Mouse (Mus musculus) heart, embryonic 14.5 days (tissue): ENCODE measurements around the gene C77080. TPM values are rescaled to one million over a fixed set of nuclear protein-coding genes. Genes with fewer than 3 reads are reported as not detected.

Experiments used
- ATAC-seq: fragments of 200-750 bp; cut with Nextera tagmentation; 2 replicates; pipeline ENCODE4 v1.8.0; 2017; ENCODE audit warnings: low read depth, moderate TSS enrichment; ENCODE audit not compliant: insufficient number of reproducible peaks, insufficient read depth, low FRiP score
- H3K27ac ChIP-seq, 2 experiments: fragments of 200-500 bp in 1 of 2; fragments of 300-500 bp in 1 of 2; sonication (generic) in 1 of 2; replicated peaks in 1 of 2; 2 replicates each; pipeline ENCODE4 v1.5.1; 2012 to 2014; ENCODE audit warnings: low read depth in 2 of 2, low read length in 2 of 2, control low read depth in 1 of 2, mild to moderate bottlenecking in 1 of 2, mixed read lengths in 1 of 2; ENCODE audit not compliant: control insufficient read depth in 1 of 2, insufficient read depth in 1 of 2
- H3K27me3 ChIP-seq: fragments of 300-500 bp; sonication (generic); 2 replicates; pipeline ENCODE4 v1.6.1; 2014; ENCODE audit warnings: mild to moderate bottlenecking, low read length, control low read depth; ENCODE audit not compliant: control insufficient read depth, insufficient read depth
- H3K36me3 ChIP-seq: fragments of 300-500 bp; sonication (generic); 2 replicates; pipeline ENCODE4 v1.6.1; 2014; ENCODE audit warnings: mild to moderate bottlenecking, control low read depth, low read length, mixed read lengths; ENCODE audit not compliant: control insufficient read depth, insufficient read depth
- H3K4me1 ChIP-seq, 2 experiments: fragments of 200-500 bp in 1 of 2; fragments of 300-500 bp in 1 of 2; sonication (generic) in 1 of 2; 2 replicates each; pipeline ENCODE4 v1.6.1; 2012 to 2014; ENCODE audit warnings: low read length in 2 of 2, control low read depth in 1 of 2, mixed read lengths in 1 of 2; ENCODE audit not compliant: control insufficient read depth in 2 of 2, insufficient read depth in 2 of 2
- H3K4me2 ChIP-seq: fragments of 300-500 bp; sonication (generic); 2 replicates; pipeline ENCODE4 v1.6.1; 2014; ENCODE audit warnings: mild to moderate bottlenecking, low read length
- H3K4me3 ChIP-seq, 2 experiments: fragments of 200-500 bp in 1 of 2; fragments of 300-500 bp in 1 of 2; sonication (generic) in 1 of 2; 2 replicates each; pipeline ENCODE4 v1.5.1; 2012 to 2014; ENCODE audit warnings: low read length in 2 of 2, mild to moderate bottlenecking in 2 of 2, control low read depth in 1 of 2, low read depth in 1 of 2, moderate library complexity in 1 of 2; ENCODE audit not compliant: control insufficient read depth in 1 of 2, insufficient read depth in 1 of 2
- H3K9ac ChIP-seq: fragments of 300-500 bp; sonication (generic); 2 replicates; pipeline ENCODE4 v1.6.1; 2014; ENCODE audit warnings: mild to moderate bottlenecking, low read length
- H3K9me3 ChIP-seq: fragments of 300-500 bp; sonication (generic); 2 replicates; pipeline ENCODE4 v1.6.1; 2016; ENCODE audit warnings: low read length, control low read depth; ENCODE audit not compliant: control insufficient read depth
- WGBS: fragments of 180-500 bp; shearing (Covaris S2); extraction: QIAGEN DNeasy Blood & Tissue Kit; methylation state at CpG from one replicate; pipeline ENCODE4 v1.1.7; 2014; 5-methylcytosine and 5-hydroxymethylcytosine counted together
- polyA plus RNA-seq: library from polyadenylated mRNA; unstranded; fragments of >200 nt; fragmentation: Nextera tagmentation; extraction: Ambion mirVana; gene quantifications from 2 replicates; pipeline ENCODE4 v1.2.1, GENCODE M21; 2014

Gene C77080
- polyA plus RNA-seq, 1 experiment from 2014 or later, result 1.4 TPM

GRCm38 (mm10) chr4:129227985-129228381 lies 33.2 kb downstream of the C77080 start:
- Histone ChIP-seq H3K27ac (no peak overlapping the region), H3K4me3 (peak overlapping the region in 1 of 2 experiments; percentile 23; a peak in 1 of 4 replicates), H3K36me3 (no peaks in the 10 kb centered on the region), H3K4me2 (peak overlapping the region; percentile 52; the same call in 1 of the 2 replicates), H3K9ac (no peak overlapping the region), H3K27me3 (peaks cover 92% of the 10 kb centered on the region), H3K4me1 (peaks cover 20 to 28% of the 10 kb centered on the region in 2 experiments), H3K9me3 (no peaks in the 10 kb centered on the region)
- no peak for ATAC-seq
- WGBS, result 33% methylated on average over 8 of the region's 8 CpGs

GRCm38 (mm10) chr4:129227170-129227984 lies 33.8 kb downstream of the C77080 start:
- H3K4me1 ChIP-seq, result peaks cover 20 to 29% of the 10 kb centered on the region in 2 experiments
- no peak for ATAC-seq
- peak overlapping the region; percentile 5 to 23; a peak in 2 of 4 replicates for H3K4me3 ChIP-seq
- 10% methylated on average over 22 of the region's 22 CpGs for WGBS
- 0 out of 2 replicates have a peak overlapping the region, but pooled peaks have one; percentile 23 for H3K9ac ChIP-seq
- H3K27me3 ChIP-seq, result peaks cover 92% of the 10 kb centered on the region
- H3K27ac ChIP-seq, result no peak overlapping the region
- H3K9me3 ChIP-seq, result no peaks in the 10 kb centered on the region
- no peaks in the 10 kb centered on the region for H3K36me3 ChIP-seq
- peak overlapping the region; percentile 52 for H3K4me2 ChIP-seq

- WGBS, result 17% methylated on average over 5 of the region's 5 CpGs
- no peak for ATAC-seq
- Histone ChIP-seq H3K36me3 (no peaks in the 10 kb centered on the region), H3K4me3 (no peak overlapping the region), H3K4me2 (peak overlapping the region; percentile 52; the same call in 1 of the 2 replicates), H3K27me3 (peaks cover 92% of the 10 kb centered on the region), H3K9ac (peak overlapping the region; percentile 27; the same call in 1 of the 2 replicates), H3K4me1 (peaks cover 20 to 29% of the 10 kb centered on the region in 2 experiments), H3K9me3 (no peaks in the 10 kb centered on the region), H3K27ac (no peak overlapping the region)
These were observed 34.7 kb downstream of the C77080 start for GRCm38 (mm10) chr4:129226441-129226963.

GRCm38 (mm10) chr4:129225315-129225714 lies 35.9 kb downstream of the C77080 start:
- no peak overlapping the region for H3K9ac ChIP-seq
- no peak overlapping the region for H3K4me2 ChIP-seq
- peaks cover 20 to 29% of the 10 kb centered on the region in 2 experiments for H3K4me1 ChIP-seq
- WGBS, result 97% methylated on average over 12 of the region's 12 CpGs
- no peak overlapping the region for H3K27ac ChIP-seq
- H3K36me3 ChIP-seq, result peaks cover 3% of the 10 kb centered on the region; the same call in 1 of the 2 replicates
- no peak for ATAC-seq
- no peaks in the 10 kb centered on the region for H3K9me3 ChIP-seq
- H3K27me3 ChIP-seq, result peaks cover 89% of the 10 kb centered on the region
- no peak overlapping the region for H3K4me3 ChIP-seq

- H3K4me3 ChIP-seq, result peak overlapping the region; percentile 29 to 45
- no peak overlapping the region for H3K27ac ChIP-seq
- H3K4me1 ChIP-seq, result peaks cover 20 to 29% of the 10 kb centered on the region in 2 experiments
- peaks cover 19% of the 10 kb centered on the region for H3K36me3 ChIP-seq
- no peaks in the 10 kb centered on the region for H3K9me3 ChIP-seq
- peak overlapping the region; percentile 85 for H3K4me2 ChIP-seq
- peaks cover 74% of the 10 kb centered on the region for H3K27me3 ChIP-seq
- WGBS, result 23% methylated on average over 55 of the region's 55 CpGs
- no peak for ATAC-seq
- peak overlapping the region; percentile 59 for H3K9ac ChIP-seq
These were observed 37.6 kb downstream of the C77080 start for GRCm38 (mm10) chr4:129223421-129224281.

GRCm38 (mm10) chr4:129222019-129222925 lies 38.9 kb downstream of the C77080 start:
- Histone ChIP-seq H3K9me3 (no peaks in the 10 kb centered on the region), H3K36me3 (peaks cover 33% of the 10 kb centered on the region), H3K4me3 (no peak overlapping the region), H3K27ac (no peak overlapping the region), H3K4me1 (peaks cover 13 to 25% of the 10 kb centered on the region in 2 experiments), H3K27me3 (peaks cover 62% of the 10 kb centered on the region), H3K9ac (no peak overlapping the region), H3K4me2 (no peak overlapping the region)
- ATAC-seq, result no peak
- 35% methylated on average over 31 of the region's 31 CpGs for WGBS
